Mouse (Mus musculus) lung, postnatal 10 days (tissue): ENCODE results near the gene AU022252.

Source experiments
- DNase-seq: peaks from one replicate; pipeline ENCODE4 v3.0.0; 2021

The AU022252 gene

GRCm38 (mm10) chr4:119183525-119183924 lies 49.0 kb downstream of the AU022252 start:
- DNase-seq, result no peak

GRCm38 (mm10) chr4:119181456-119181855 lies 51.1 kb downstream of the AU022252 start:
- DNase-seq, result no peak

- no peak for DNase-seq
These were observed 52.3 kb downstream of the AU022252 start for GRCm38 (mm10) chr4:119180133-119180707.

- DNase-seq, result peak; percentile 24
These were observed 54.2 kb downstream of the AU022252 start for GRCm38 (mm10) chr4:119178331-119178730.

GRCm38 (mm10) chr4:119177702-119178101 lies 54.8 kb downstream of the AU022252 start:
- DNase-seq, result no peak

GRCm38 (mm10) chr4:119173851-119174453 lies 58.6 kb downstream of the AU022252 start, which contains the start of gene Zfp691:
Gene Zfp691 (minus strand): TSS chr4:119174195.
- DNase-seq, result peak; percentile 98

- no peak for DNase-seq
These were observed 59.4 kb downstream of the AU022252 start for GRCm38 (mm10) chr4:119172919-119173650.

- peak; percentile 89 for DNase-seq
These were observed 64.8 kb downstream of the AU022252 start for GRCm38 (mm10) chr4:119167663-119168062.

GRCm38 (mm10) chr4:119167068-119167467 lies 65.4 kb downstream of the AU022252 start:
- no peak for DNase-seq

- DNase-seq, result no peak
These were observed 66.6 kb downstream of the AU022252 start for GRCm38 (mm10) chr4:119165916-119166315.

GRCm38 (mm10) chr4:119162990-119163389 lies 69.5 kb downstream of the AU022252 start:
- DNase-seq, result no peak

GRCm38 (mm10) chr4:119161358-119161757 lies 71.2 kb downstream of the AU022252 start:
- DNase-seq, result no peak

GRCm38 (mm10) chr4:119157891-119158290 lies 74.6 kb downstream of the AU022252 start:
- DNase-seq, result peak; percentile 24

GRCm38 (mm10) chr4:119157186-119157585 lies 75.3 kb downstream of the AU022252 start:
- peak; percentile 79 for DNase-seq
